Mouse (Mus musculus) erythroblast, embryonic 14.5 days (primary cell): Measurements from ENCODE around the gene Tenm2.

Experiments used
- GATA1 ChIP-seq: IDR thresholded peaks from 2 replicates; pipeline ENCODE4 v1.6.1; 2012; ENCODE audit warnings: low read length, inconsistent platforms, mixed read lengths
- TAL1 ChIP-seq: IDR thresholded peaks from 3 replicates; pipeline ENCODE4 v1.6.1; 2012; ENCODE audit warnings: low read length, inconsistent platforms, mixed read lengths

DNA sequence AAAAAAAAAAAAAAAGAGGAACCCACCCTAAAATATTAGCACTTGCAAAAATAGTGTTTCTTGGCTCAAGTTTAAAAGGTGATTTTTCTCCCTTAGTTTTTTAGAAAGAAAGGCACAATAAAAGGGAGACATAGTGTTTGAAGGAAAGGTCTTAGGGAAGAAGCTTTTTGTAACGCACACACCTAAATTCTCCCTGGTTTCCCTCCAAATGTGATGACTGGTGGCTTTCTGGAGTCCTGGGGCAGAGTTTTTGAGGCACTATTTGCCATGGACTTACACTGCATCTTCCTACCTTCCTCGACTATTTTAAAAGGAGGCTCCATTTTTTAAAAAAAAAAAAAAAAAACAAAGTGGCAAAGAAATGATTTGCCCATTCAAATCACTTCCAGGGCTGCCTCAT, 557.2 kb downstream of the Tenm2 start:
- TF ChIP-seq TAL1 (no peak), GATA1 (no peak)
